Mouse (Mus musculus): ENCODE results near the gene Mterf1b. TPM values are rescaled to one million over a fixed set of nuclear protein-coding genes. Genes with fewer than 3 reads are reported as not detected.
"Not testable (repeated sequence)": the region's sequence is repeated elsewhere in the genome, so short reads cannot be mapped to it uniquely, and the experiment has no call there.

Mterf1b gene
- 1.2 and 1.6 TPM in 2 replicates for polyA plus RNA-seq (2015; fragmentation: Nextera tagmentation; extraction: Ambion mirVana)

DNA sequence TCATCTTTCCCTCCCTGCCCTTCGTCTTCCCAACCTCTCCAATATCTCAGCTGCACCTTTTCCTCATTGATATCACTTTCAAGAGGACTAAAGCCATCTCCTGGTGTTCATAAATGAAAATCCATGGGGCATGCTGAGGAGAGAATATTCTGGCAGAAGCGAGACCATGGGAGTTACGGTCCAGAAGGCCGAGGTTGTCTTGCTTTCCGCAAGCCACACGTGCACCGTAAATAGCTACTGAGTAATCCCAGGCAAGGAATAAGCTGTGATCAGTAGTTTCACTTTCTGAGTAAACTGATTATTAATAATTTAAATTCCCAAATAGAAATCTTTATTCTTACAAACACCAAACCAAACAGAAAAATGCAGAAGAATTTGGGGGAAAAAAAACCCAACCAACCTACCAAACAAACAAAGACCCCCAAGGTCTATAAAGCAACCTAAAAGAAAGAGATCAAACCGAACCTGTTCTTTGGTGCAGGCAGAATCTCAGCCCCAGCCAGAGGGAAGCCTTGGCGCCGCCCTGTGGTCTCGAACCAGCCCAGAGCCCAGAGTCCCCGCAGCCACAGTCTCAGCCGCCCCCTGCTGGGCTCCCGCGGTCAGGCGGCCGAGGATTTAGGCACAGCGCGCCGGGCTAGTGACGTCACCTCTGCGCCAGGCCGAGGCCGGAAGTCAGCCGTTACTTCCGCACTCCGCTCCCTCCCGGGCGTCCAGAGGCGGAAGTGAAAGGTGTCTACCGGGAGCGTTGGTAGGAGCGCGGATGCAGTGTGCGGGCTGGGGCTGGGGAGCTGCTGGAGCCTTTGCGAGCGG is at the start of gene Mterf1b:
Mterf1b (plus strand) TSS at position 697 of the 810 bp plus-strand sequence.
- not testable (repeated sequence) for H3K27ac ChIP-seq (ENCODE audit: low read length); H3K9me3 ChIP-seq (replicated peaks; ENCODE audit: control insufficient read depth, low read length); H3K27me3 ChIP-seq (ENCODE audit: control insufficient read depth, insufficient read depth, low read depth, low read length); H3K4me1 ChIP-seq (ENCODE audit: control insufficient read depth, low read depth, low read length); H3K36me3 ChIP-seq (ENCODE audit: control insufficient read depth, insufficient read depth)
- ATAC-seq (ENCODE audit: low read depth) = peak; percentile 100
- peak within 1 kb of the TSS; percentile 40 for H3K9ac ChIP-seq (ENCODE audit: low read depth, low read length)
- H3K4me3 ChIP-seq (ENCODE audit: low read depth, low read length) = peak within 1 kb of the TSS; percentile 59
- 84% methylated on average over 8 of the region's 37 CpGs for WGBS (ENCODE audit: insufficient replicate concordance)
- H3K4me2 ChIP-seq (ENCODE audit: low read depth, low read length) = peak within 1 kb of the TSS; percentile 91

DNA sequence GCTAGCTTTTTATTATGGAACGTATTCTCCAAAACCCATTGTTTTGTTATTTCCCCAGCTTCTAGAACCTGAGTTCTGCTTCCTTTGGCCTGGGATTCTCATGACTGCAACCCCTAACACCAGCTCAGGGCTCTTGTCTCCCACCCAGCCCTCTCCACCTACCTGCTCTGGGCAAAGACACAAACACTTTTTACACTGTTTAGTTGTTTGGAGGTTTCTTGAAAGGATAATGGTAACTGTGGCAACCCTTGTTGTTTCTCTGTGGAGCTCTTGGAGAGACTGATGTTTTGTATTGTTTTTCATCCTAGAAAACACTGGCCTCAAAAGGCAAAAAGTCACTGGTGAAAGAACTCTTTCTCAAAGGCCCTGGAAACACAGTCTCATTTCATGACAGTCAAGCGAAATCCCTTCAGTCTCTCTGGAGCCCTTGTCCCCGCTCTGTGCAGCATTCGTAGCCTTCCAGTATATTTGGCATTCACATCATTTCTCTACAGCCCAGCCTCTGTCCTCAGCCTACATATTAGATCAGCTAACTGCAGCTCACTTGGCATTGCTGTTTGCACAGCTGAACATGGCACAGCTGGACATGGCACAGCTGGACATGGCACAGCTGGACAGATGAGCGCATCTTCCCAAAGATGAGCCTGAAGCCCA is 32.6 kb upstream of the Mterf1b start:
- not testable (repeated sequence) for ATAC-seq (ENCODE audit: low read depth); H3K9ac ChIP-seq (ENCODE audit: low read depth, low read length); H3K27ac ChIP-seq (ENCODE audit: low read length); H3K27me3 ChIP-seq (ENCODE audit: control insufficient read depth, insufficient read depth, low read depth, low read length); H3K36me3 ChIP-seq (ENCODE audit: control insufficient read depth, insufficient read depth); H3K4me1 ChIP-seq (ENCODE audit: control insufficient read depth, low read depth, low read length); H3K9me3 ChIP-seq (replicated peaks; ENCODE audit: control insufficient read depth, low read length); H3K4me3 ChIP-seq (ENCODE audit: low read depth, low read length); H3K4me2 ChIP-seq (ENCODE audit: low read depth, low read length)
- 64% methylated on average over 3 of the region's 5 CpGs for WGBS (ENCODE audit: insufficient replicate concordance)

DNA sequence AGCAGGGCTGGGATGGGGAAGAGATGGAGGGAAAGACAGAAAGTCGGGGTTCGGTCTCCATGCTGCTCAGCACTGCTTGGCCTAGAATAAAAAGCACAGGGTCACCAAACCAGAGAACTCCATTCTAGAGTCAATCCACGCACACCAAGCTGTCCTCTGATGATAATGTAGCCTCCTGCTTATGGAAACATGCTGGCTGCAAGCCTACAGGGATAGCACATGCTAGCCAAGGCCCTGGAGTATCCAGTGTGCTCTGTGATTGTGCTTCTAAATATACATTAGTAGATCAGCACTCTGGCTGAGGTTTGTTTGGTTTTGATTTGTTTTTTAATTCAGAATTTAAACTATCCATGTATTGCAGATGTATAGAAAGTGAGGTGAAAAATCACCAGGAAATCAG is 30.6 kb upstream of the Mterf1b start:
- Histone ChIP-seq H3K4me1 (ENCODE audit: control insufficient read depth, low read depth, low read length) (no peaks in the 10 kb centered on the region), H3K4me3 (ENCODE audit: low read depth, low read length) (no peak overlapping the region), H3K9me3 (replicated peaks; ENCODE audit: control insufficient read depth, low read length) (no peaks in the 10 kb centered on the region), H3K27me3 (ENCODE audit: control insufficient read depth, insufficient read depth, low read depth, low read length) (no peaks in the 10 kb centered on the region), H3K27ac (ENCODE audit: low read length) (no peak overlapping the region), H3K4me2 (ENCODE audit: low read depth, low read length) (no peak overlapping the region), H3K36me3 (ENCODE audit: control insufficient read depth, insufficient read depth) (no peaks in the 10 kb centered on the region), H3K9ac (ENCODE audit: low read depth, low read length) (no peak overlapping the region)
- ATAC-seq (ENCODE audit: low read depth) = no peak
- WGBS (ENCODE audit: insufficient replicate concordance) = 49% methylated on average over 3 of the region's 3 CpGs

DNA sequence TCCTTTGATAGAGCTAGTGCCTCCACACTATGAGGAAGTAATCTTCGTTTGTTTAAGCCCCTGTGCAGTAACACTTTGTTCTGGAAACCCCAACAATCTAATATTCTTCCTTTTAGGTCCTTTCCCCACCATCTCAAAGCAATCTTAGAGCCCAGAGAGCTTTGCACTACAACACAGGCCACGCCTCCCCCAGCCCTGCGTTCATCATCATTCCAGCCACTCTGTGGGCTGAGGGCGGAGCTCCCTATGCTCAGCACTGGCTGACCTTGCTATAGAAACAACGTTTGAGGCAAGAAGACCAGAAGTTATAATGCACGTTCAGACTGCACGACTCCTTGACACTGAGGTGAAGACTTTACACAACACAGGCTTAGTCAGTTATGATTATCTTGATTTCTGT is 29.7 kb upstream of the Mterf1b start:
- no peaks in the 10 kb centered on the region for H3K27me3 ChIP-seq (ENCODE audit: control insufficient read depth, insufficient read depth, low read depth, low read length)
- no peak for ATAC-seq (ENCODE audit: low read depth)
- 37% methylated on average over 7 of the region's 7 CpGs for WGBS (ENCODE audit: insufficient replicate concordance)
- H3K4me1 ChIP-seq (ENCODE audit: control insufficient read depth, low read depth, low read length) = no peaks in the 10 kb centered on the region
- H3K9me3 ChIP-seq (replicated peaks; ENCODE audit: control insufficient read depth, low read length) = no peaks in the 10 kb centered on the region
- no peak overlapping the region for H3K9ac ChIP-seq (ENCODE audit: low read depth, low read length)
- no peaks in the 10 kb centered on the region for H3K36me3 ChIP-seq (ENCODE audit: control insufficient read depth, insufficient read depth)
- no peak overlapping the region for H3K4me3 ChIP-seq (ENCODE audit: low read depth, low read length)
- H3K4me2 ChIP-seq (ENCODE audit: low read depth, low read length) = no peak overlapping the region
- H3K27ac ChIP-seq (ENCODE audit: low read length) = no peak overlapping the region

DNA sequence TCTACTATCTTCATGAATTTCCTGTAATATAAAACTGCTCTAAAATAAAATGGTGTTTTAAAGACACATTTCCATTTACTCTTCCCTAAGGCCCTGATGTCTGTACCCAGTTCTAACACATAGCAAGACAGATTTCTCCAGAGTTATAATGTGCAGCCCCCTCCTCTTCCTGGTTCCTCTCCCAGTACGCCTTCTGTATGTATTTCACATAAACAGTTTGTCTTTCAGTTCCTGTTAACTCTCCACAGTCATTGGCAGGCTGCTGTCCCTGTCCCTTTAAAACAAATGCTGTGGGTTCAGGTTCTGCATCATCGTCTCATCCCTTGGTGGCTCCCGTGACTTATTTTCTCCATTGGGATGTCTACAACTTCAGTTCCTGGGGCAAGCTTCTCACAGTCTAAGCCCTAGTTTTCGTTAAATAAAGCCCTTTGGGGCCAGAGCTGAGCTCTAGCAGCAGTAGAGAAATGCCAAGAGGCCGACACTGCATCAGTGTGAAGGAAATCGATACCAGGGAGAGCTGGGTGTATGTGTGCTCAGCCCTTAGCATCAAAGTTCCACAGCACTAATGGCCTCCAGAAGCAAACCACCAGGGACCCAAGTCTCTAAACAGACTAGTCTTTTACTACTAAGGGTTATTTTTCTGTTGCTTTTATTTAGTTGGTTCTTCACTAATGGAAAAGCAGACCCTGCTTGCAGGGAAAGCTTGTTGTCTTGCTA is 24.2 kb upstream of the Mterf1b start:
- not testable (repeated sequence) for H3K4me2 ChIP-seq (ENCODE audit: low read depth, low read length); H3K9me3 ChIP-seq (replicated peaks; ENCODE audit: control insufficient read depth, low read length); H3K4me3 ChIP-seq (ENCODE audit: low read depth, low read length); H3K27me3 ChIP-seq (ENCODE audit: control insufficient read depth, insufficient read depth, low read depth, low read length); H3K36me3 ChIP-seq (ENCODE audit: control insufficient read depth, insufficient read depth); H3K4me1 ChIP-seq (ENCODE audit: control insufficient read depth, low read depth, low read length); H3K27ac ChIP-seq (ENCODE audit: low read length); H3K9ac ChIP-seq (ENCODE audit: low read depth, low read length); ATAC-seq (ENCODE audit: low read depth)
- 62% methylated on average over 6 of the region's 6 CpGs for WGBS (ENCODE audit: insufficient replicate concordance)

DNA sequence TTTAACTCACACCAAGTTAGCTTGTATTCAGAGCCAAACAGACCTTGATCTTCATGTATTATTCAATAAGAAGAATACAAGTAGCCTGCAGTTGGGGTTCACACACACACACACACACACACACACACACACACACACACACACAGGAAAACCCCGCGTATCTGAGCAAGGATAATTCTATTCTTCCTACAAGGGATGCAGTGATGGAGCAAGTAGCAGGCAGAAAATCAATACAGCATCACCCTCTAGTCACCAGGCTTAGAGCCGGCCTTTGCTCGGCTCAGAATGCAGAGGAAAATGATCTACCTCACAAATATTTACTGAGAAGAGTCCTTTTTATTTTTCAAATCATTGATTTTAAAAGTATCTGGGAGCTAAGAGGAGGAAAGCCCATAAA is 23.6 kb upstream of the Mterf1b start:
- H3K9me3 ChIP-seq (replicated peaks; ENCODE audit: control insufficient read depth, low read length); H3K4me1 ChIP-seq (ENCODE audit: control insufficient read depth, low read depth, low read length): not testable (repeated sequence)
- WGBS (ENCODE audit: insufficient replicate concordance) = 63% methylated on average over 4 of the region's 4 CpGs

DNA sequence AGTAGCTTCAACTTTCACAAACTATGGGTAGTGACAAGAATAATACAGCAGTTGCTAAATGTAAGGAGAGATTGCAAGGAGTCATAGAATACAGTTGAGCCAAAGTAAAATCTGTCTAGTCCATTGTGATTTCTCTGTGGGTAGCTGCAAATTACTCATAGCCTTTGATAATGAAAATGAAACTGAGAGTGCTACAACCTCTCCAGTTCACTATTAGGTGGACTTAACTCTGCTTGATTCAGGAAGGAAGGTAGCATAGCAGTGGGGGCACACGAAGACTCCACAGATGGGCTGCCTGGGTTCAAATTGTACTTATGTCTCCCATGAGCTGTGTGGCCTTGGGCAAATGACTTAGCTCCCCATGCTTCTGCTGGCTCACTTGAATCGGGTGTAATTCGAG is 15.7 kb upstream of the Mterf1b start:
- not testable (repeated sequence) for H3K4me2 ChIP-seq (ENCODE audit: low read depth, low read length); H3K4me3 ChIP-seq (ENCODE audit: low read depth, low read length); H3K4me1 ChIP-seq (ENCODE audit: control insufficient read depth, low read depth, low read length); ATAC-seq (ENCODE audit: low read depth); H3K36me3 ChIP-seq (ENCODE audit: control insufficient read depth, insufficient read depth); H3K27me3 ChIP-seq (ENCODE audit: control insufficient read depth, insufficient read depth, low read depth, low read length); H3K27ac ChIP-seq (ENCODE audit: low read length); H3K9me3 ChIP-seq (replicated peaks; ENCODE audit: control insufficient read depth, low read length); H3K9ac ChIP-seq (ENCODE audit: low read depth, low read length)
- 43% methylated on average over 3 of the region's 3 CpGs for WGBS (ENCODE audit: insufficient replicate concordance)

More for the DNA sequence above, 23.6 kb upstream of the Mterf1b start:
- not testable (repeated sequence) for H3K4me2 ChIP-seq (ENCODE audit: low read depth, low read length); H3K27me3 ChIP-seq (ENCODE audit: control insufficient read depth, insufficient read depth, low read depth, low read length); H3K9ac ChIP-seq (ENCODE audit: low read depth, low read length); H3K4me3 ChIP-seq (ENCODE audit: low read depth, low read length); H3K27ac ChIP-seq (ENCODE audit: low read length); H3K36me3 ChIP-seq (ENCODE audit: control insufficient read depth, insufficient read depth); ATAC-seq (ENCODE audit: low read depth)

DNA sequence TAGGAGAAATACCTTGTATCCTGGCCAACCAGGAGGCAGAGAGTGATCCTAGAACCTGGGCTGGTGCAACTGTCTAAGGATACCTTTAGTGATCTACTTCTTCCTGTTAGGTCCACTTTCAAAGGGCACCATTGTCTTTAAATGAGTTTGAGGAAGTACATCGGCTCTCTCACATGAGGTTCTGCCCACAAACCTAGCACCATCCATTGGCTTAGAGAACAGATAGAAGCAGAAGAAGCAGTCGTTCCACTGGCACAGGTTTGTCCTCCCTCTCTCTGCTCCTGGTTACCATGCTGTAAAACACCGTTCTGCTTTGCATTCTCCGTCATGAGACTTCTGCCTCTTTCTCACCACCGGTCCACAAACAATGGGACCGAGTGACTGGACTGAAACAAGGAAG is 12.8 kb upstream of the Mterf1b start:
- Histone ChIP-seq H3K36me3 (ENCODE audit: control insufficient read depth, insufficient read depth) (no peaks in the 10 kb centered on the region), H3K9me3 (replicated peaks; ENCODE audit: control insufficient read depth, low read length) (no peaks in the 10 kb centered on the region), H3K4me3 (ENCODE audit: low read depth, low read length) (no peak overlapping the region), H3K27ac (ENCODE audit: low read length) (no peak overlapping the region), H3K4me2 (ENCODE audit: low read depth, low read length) (no peak overlapping the region), H3K9ac (ENCODE audit: low read depth, low read length) (no peak overlapping the region), H3K4me1 (ENCODE audit: control insufficient read depth, low read depth, low read length) (no peaks in the 10 kb centered on the region), H3K27me3 (ENCODE audit: control insufficient read depth, insufficient read depth, low read depth, low read length) (no peaks in the 10 kb centered on the region)
- whole genome bisulfite sequencing (ENCODE audit: insufficient replicate concordance) = 49% methylated on average over 6 of the region's 6 CpGs
- no peak for ATAC-seq (ENCODE audit: low read depth)

DNA sequence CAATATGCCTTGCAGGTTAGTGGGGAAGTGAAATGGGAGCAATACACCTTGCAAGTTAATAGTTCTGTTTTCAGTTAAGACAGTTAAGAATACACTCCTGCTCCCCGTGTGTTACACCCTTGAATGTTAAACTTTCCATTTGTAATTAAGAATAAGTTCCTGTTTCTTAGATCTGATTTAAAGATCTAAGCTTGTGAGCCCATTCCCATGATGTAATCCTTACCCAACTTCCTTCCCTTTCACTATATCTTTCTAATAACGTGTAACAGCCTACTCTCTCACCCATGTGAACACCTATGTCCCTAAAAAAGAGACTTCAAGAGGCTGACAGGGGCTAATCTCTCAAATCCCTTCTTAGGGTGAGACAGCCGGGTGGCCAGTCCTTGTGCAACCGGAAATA is 5.4 kb upstream of the Mterf1b start:
- H3K9me3 ChIP-seq (replicated peaks; ENCODE audit: control insufficient read depth, low read length) = no peaks in the 10 kb centered on the region
- H3K27me3 ChIP-seq (ENCODE audit: control insufficient read depth, insufficient read depth, low read depth, low read length) = no peaks in the 10 kb centered on the region
- H3K27ac ChIP-seq (ENCODE audit: low read length) = no peak overlapping the region
- no peaks in the 10 kb centered on the region for H3K36me3 ChIP-seq (ENCODE audit: control insufficient read depth, insufficient read depth)
- no peak for ATAC-seq (ENCODE audit: low read depth)
- H3K4me3 ChIP-seq (ENCODE audit: low read depth, low read length) = no peak overlapping the region
- no peaks in the 10 kb centered on the region for H3K4me1 ChIP-seq (ENCODE audit: control insufficient read depth, low read depth, low read length)
- no peak overlapping the region for H3K9ac ChIP-seq (ENCODE audit: low read depth, low read length)
- 39% methylated on average over 4 of the region's 4 CpGs for WGBS (ENCODE audit: insufficient replicate concordance)
- no peak overlapping the region for H3K4me2 ChIP-seq (ENCODE audit: low read depth, low read length)

Measured in liver, embryonic 16.5 days (tissue).